Mouse (Mus musculus) layer of hippocampus, adult 8-10 months (tissue): ENCODE measurements at regions not wholly inside any gene's neighbourhood (a gene's known extent, or its start where the extent isn't known, plus 50 kb on each side); places are given as distances from the start of the nearest gene placed in this dataset.

ENCODE experiments used
- DNase-seq, 2 experiments: peaks; one replicate each; pipeline ENCODE4 v3.0.0; 2022; ENCODE audit warnings: low spot score in 2 of 2

DNA sequence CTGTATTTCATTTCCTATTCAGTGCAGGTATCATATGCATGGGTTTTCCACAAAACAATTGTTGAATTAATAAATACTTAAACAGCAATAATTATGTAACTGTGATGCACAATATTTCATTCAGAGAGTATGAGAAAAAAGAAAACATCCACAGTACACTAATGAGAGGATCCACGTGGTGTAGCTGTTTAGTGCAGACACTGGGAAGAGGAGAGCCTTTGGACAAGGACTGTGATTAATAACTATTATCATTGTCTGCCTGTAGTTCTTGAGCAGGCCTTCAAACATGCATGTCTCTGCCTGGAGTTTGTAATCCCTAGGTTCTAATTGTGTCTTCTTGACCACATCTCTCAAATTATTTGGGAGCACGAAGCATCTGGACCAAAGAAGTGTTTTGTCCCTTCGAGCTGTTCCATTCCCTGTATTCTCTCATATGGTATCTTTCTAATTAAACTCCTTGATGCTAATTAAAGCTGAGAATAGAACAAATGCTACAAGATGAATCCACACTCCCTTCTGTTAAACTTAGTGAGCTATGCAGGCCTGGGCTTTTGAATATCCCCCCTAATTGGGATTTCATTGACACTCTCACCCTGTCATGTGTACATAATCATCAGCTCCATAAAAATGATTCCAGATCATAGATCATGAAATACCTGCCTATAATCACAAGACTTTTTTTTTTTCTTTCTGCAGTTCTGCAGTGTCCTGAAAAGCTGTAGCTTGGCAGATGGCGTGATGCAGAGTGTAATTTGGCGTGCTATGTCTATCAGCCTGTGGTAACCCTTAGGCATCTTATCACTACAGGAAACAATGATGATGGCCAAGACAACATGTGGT, 1208.9 kb upstream of the G6pd2 start:
- peak in 1 of 2 experiments; percentile 11 for DNase-seq

DNA sequence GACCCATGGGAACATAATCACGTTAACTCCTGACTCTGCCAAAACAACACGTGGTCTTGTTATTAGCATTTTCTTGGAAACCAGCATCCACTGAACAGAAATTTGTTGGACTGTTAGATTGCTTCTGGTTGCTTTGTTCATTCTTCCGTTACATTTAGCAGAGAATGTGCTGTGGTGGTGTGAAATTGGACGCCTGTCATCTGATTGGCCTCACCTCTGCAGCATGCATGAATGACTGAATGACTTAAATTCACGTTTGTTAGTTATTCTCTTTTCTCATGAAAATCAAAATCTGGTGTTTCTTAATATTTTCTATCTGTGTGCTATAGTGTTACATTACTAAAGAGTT, 1208.3 kb upstream of the G6pd2 start:
- peak in 1 of 2 experiments; percentile 3 for DNase-seq

DNA sequence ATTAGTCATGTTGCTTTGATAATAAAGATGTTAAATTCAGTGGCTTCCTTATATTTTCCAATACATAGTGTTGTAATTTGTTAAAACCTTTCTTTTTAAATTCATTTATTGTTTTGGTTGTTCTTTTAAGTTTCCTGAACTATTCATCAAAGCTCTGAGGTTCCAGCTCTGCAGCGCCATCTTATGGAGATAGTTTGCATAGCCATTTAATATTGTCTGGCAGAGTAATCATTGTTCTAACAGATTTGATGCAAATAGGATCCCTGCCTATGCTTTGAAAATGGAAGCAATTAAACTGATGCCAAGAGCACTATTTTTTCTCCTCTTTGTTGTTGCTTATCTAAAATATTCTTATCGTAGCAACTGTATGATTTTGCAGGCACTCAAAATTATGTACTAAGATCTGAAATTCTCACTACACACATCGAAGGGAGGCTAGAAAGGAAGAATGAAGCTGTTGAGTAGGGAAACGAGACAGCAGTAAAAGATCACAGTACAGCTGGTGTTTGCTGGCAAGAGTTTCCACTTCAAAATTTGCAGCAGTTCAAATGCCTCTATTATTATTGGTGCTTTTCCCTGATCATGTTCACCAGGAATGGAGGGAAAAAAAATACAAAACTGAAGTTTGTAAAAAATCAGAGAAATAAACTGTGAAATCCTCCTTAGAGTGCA, 1199.5 kb upstream of the G6pd2 start:
- peak; percentile 26 to 56 for DNase-seq
